Comparison of ENCODE assay signal across 28 mouse cellular contexts in the genomic region with DNA sequence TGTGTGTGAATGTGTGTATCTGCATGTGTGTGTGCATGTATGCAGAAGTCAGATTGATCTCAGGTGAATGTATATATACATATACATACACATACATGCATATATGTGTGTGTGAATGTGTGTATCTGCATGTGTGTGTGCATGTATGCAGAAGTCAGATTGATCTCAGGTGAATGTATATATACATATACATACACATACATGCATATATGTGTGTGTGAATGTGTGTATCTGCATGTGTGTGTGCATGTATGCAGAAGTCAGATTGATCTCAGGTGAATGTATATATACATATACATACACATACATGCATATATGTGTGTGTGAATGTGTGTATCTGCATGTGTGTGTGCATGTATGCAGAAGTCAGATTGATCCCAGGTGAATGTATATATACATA. TPM values are rescaled to one million over a fixed set of nuclear protein-coding genes. Genes with fewer than 3 reads are reported as not detected.
"Had no signal": no experiment of that assay in that cellular context is flagged by ENCODE, and none has a peak within 500 bp of the region (broad histone marks: within the 10 kb centered on the region; RNA-seq: fewer than 3 reads in every experiment).

Gene Gm11011, minus strand, starts transcription at position 101 of the 400 bp plus-strand sequence.

RNA-seq across cellular contexts. Expression of gene Gm11011, which starts in this region (rescaled TPM):
- polyA plus RNA-seq: limb, embryonic 11.5 days; limb, embryonic 12.5 days; limb, embryonic 13.5 days; limb, embryonic 14.5 days; limb, embryonic 15.5 days; liver, adult 2 months; liver, embryonic 11.5 days; liver, embryonic 12.5 days; liver, embryonic 13.5 days; liver, embryonic 14.5 days; liver, embryonic 15.5 days; liver, embryonic 16.5 days; liver, postnatal 0 days; lung, adult 2 months; lung, embryonic 14.5 days; lung, embryonic 15.5 days; lung, embryonic 16.5 days; lung, postnatal 0 days; macrophage; midbrain, embryonic 10.5 days; midbrain, embryonic 11.5 days; midbrain, embryonic 12.5 days; midbrain, embryonic 13.5 days; midbrain, embryonic 14.5 days; midbrain, embryonic 15.5 days; midbrain, embryonic 16.5 days; midbrain, postnatal 0 days; myocyte had no signal
